Mouse (Mus musculus) lung, adult 2 months (tissue): ENCODE data around the gene Baiap2.

Source experiments
- CTCF ChIP-seq: fragments of 200-500 bp; IDR thresholded peaks from 2 replicates; pipeline ENCODE4 v1.5.1; 2011; ENCODE audit warnings: mild to moderate bottlenecking, low read length, control low read depth; ENCODE audit not compliant: insufficient read depth
- POLR2A ChIP-seq: fragments of 200-500 bp; IDR thresholded peaks from 2 replicates; pipeline ENCODE4 v1.6.1; 2011; ENCODE audit warnings: low read depth, mild to moderate bottlenecking, control low read depth, low read length, borderline replicate concordance; ENCODE audit errors: extremely low read depth

- TF ChIP-seq POLR2A, result no peak
- no peak for TF ChIP-seq CTCF
These were observed 14.0 kb downstream of the Baiap2 start for GRCm38 (mm10) chr11:119956590-119956989.
